Mouse (Mus musculus): ENCODE results near the gene Ccdc113.

Gene Ccdc113

GRCm38 (mm10) chr8:95533584-95534387 lies at the start of gene Ccdc113:
Gene Ccdc113 (plus strand): TSS chr8:95534085.
- DNase-seq (ENCODE audit: low read depth) = peak; percentile 9

- DNase-seq (ENCODE audit: low read depth) = peak; percentile 39
Measured at GRCm38 (mm10) chr8:95487800-95488697, 45.8 kb upstream of the Ccdc113 start.

GRCm38 (mm10) chr8:95488698-95489332 lies 45.1 kb upstream of the Ccdc113 start:
- DNase-seq (ENCODE audit: low read depth) = peak; percentile 86

- DNase-seq (ENCODE audit: low read depth) = peak; percentile 5
Measured at GRCm38 (mm10) chr8:95490006-95490405, 43.9 kb upstream of the Ccdc113 start, which contains the start of gene Csnk2a2. Gene Csnk2a2 (minus strand): TSS chr8:95490039.

- DNase-seq (ENCODE audit: low read depth) = no peak
Measured at GRCm38 (mm10) chr8:95492057-95492456, 41.8 kb upstream of the Ccdc113 start.

GRCm38 (mm10) chr8:95495444-95495843 lies 38.4 kb upstream of the Ccdc113 start:
- DNase-seq (ENCODE audit: low read depth) = no peak

GRCm38 (mm10) chr8:95496420-95496819 lies 37.5 kb upstream of the Ccdc113 start:
- DNase-seq (ENCODE audit: low read depth) = no peak

GRCm38 (mm10) chr8:95497821-95498220 lies 36.1 kb upstream of the Ccdc113 start:
- no peak for DNase-seq (ENCODE audit: low read depth)

GRCm38 (mm10) chr8:95499266-95500064 lies 34.4 kb upstream of the Ccdc113 start:
- no peak for DNase-seq (ENCODE audit: low read depth)

GRCm38 (mm10) chr8:95500436-95500835 lies 33.4 kb upstream of the Ccdc113 start:
- no peak for DNase-seq (ENCODE audit: low read depth)

- DNase-seq (ENCODE audit: low read depth) = no peak
Measured at GRCm38 (mm10) chr8:95502431-95502830, 31.5 kb upstream of the Ccdc113 start.

- no peak for DNase-seq (ENCODE audit: low read depth)
Measured at GRCm38 (mm10) chr8:95504835-95505234, 29.1 kb upstream of the Ccdc113 start.

GRCm38 (mm10) chr8:95505606-95506005 lies 28.3 kb upstream of the Ccdc113 start:
- no peak for DNase-seq (ENCODE audit: low read depth)

GRCm38 (mm10) chr8:95506245-95506644 lies 27.6 kb upstream of the Ccdc113 start:
- DNase-seq (ENCODE audit: low read depth) = no peak

GRCm38 (mm10) chr8:95512257-95512656 lies 21.6 kb upstream of the Ccdc113 start:
- DNase-seq (ENCODE audit: low read depth) = no peak

- DNase-seq (ENCODE audit: low read depth) = no peak
Measured at GRCm38 (mm10) chr8:95513219-95513618, 20.7 kb upstream of the Ccdc113 start.

- no peak for DNase-seq (ENCODE audit: low read depth)
Measured at GRCm38 (mm10) chr8:95516928-95517327, 17.0 kb upstream of the Ccdc113 start.

- no peak for DNase-seq (ENCODE audit: low read depth)
Measured at GRCm38 (mm10) chr8:95523991-95524390, 9.9 kb upstream of the Ccdc113 start.

GRCm38 (mm10) chr8:95528194-95528593 lies 5.7 kb upstream of the Ccdc113 start:
- no peak for DNase-seq (ENCODE audit: low read depth)

- no peak for DNase-seq (ENCODE audit: low read depth)
Measured at GRCm38 (mm10) chr8:95528750-95529310, 5.1 kb upstream of the Ccdc113 start.

- DNase-seq (ENCODE audit: low read depth) = no peak
Measured at GRCm38 (mm10) chr8:95532206-95532605, 1.7 kb upstream of the Ccdc113 start.

All from naive thymus-derived CD4-positive, alpha-beta T cell, adult 2 months (primary cell).